Mouse (Mus musculus): ENCODE data around the gene BC030499. TPM values are rescaled to one million over a fixed set of nuclear protein-coding genes. Genes with fewer than 3 reads are reported as not detected.

The BC030499 gene
- total and polyA plus RNA-seq, 3 experiments: 0.04 to 2.5 (median 1.2) TPM

GRCm38 (mm10) chr11:78294585-78294984 is 3.9 kb downstream of the BC030499 start:
- TF ChIP-seq GATA1 (IDR thresholded peaks at IDR 0.05; ENCODE audit: borderline replicate concordance, low read length): no peak
- no peak for TF ChIP-seq TAL1 (conservative IDR thresholded peaks at IDR 0.05; ENCODE audit: low read depth, low read length)
- no peak for TF ChIP-seq GATA2 (IDR thresholded peaks at IDR 0.05; ENCODE audit: borderline replicate concordance, low read depth, low read length)
- no peak for TF ChIP-seq CTCF (IDR thresholded peaks at IDR 0.05; ENCODE audit: low read depth, low read length)
- no peak for TF ChIP-seq POLR2AphosphoS5 (IDR thresholded peaks at IDR 0.05; ENCODE audit: insufficient replicate concordance, low read depth, low read length)
- H3K9me3 ChIP-seq (replicated peaks): no peaks in the 10 kb centered on the region
- DNase-seq (ENCODE audit: low spot score) (no peak), ATAC-seq (ENCODE audit: extremely low read depth, insufficient number of reproducible peaks, low FRiP score, poor library complexity, severe bottlenecking) (no peak)
- no peak overlapping the region for H3K4me3 ChIP-seq (ENCODE audit: low read depth, low read length)
- H3K36me3 ChIP-seq (replicated peaks): peaks cover 55% of the 10 kb centered on the region
- no peaks in the 10 kb centered on the region for H3K27me3 ChIP-seq (ENCODE audit: insufficient read depth, low read length)
- no peaks in the 10 kb centered on the region for H3K4me1 ChIP-seq (ENCODE audit: insufficient read depth, low read depth, low read length)

- ATAC-seq (ENCODE audit: extremely low read depth, insufficient number of reproducible peaks, low FRiP score, poor library complexity, severe bottlenecking) (no peak), DNase-seq (ENCODE audit: low spot score) (no peak)
- Histone ChIP-seq H3K27me3 (ENCODE audit: insufficient read depth, low read length) (no peaks in the 10 kb centered on the region), H3K4me1 (ENCODE audit: insufficient read depth, low read depth, low read length) (peaks cover 26% of the 10 kb centered on the region), H3K36me3 (replicated peaks) (peaks cover 34% of the 10 kb centered on the region), H3K4me3 (ENCODE audit: low read depth, low read length) (peak overlapping the region; percentile 91), H3K9me3 (replicated peaks) (no peaks in the 10 kb centered on the region)
- no peak for TF ChIP-seq GATA1 (IDR thresholded peaks at IDR 0.05; ENCODE audit: borderline replicate concordance, low read length)
- no peak for TF ChIP-seq CTCF (IDR thresholded peaks at IDR 0.05; ENCODE audit: low read depth, low read length)
- no peak for TF ChIP-seq POLR2AphosphoS5 (IDR thresholded peaks at IDR 0.05; ENCODE audit: insufficient replicate concordance, low read depth, low read length)
- no peak for TF ChIP-seq TAL1 (conservative IDR thresholded peaks at IDR 0.05; ENCODE audit: low read depth, low read length)
- TF ChIP-seq GATA2 (IDR thresholded peaks at IDR 0.05; ENCODE audit: borderline replicate concordance, low read depth, low read length): no peak
Measured at GRCm38 (mm10) chr11:78300917-78301316, 10.3 kb downstream of the BC030499 start.

- Histone ChIP-seq H3K4me3 (ENCODE audit: low read depth, low read length) (peak within 1 kb of the TSS; percentile 91), H3K4me1 (ENCODE audit: insufficient read depth, low read depth, low read length) (peaks cover 31% of the 10 kb centered on the region), H3K27me3 (ENCODE audit: insufficient read depth, low read length) (no peaks in the 10 kb centered on the region), H3K9me3 (replicated peaks) (no peaks in the 10 kb centered on the region), H3K36me3 (replicated peaks) (peaks cover 39% of the 10 kb centered on the region)
- TF ChIP-seq TAL1 (conservative IDR thresholded peaks at IDR 0.05; ENCODE audit: low read depth, low read length) (no peak), GATA1 (IDR thresholded peaks at IDR 0.05; ENCODE audit: borderline replicate concordance, low read length) (no peak), POLR2AphosphoS5 (IDR thresholded peaks at IDR 0.05; ENCODE audit: insufficient replicate concordance, low read depth, low read length) (no peak), CTCF (IDR thresholded peaks at IDR 0.05; ENCODE audit: low read depth, low read length) (no peak), GATA2 (IDR thresholded peaks at IDR 0.05; ENCODE audit: borderline replicate concordance, low read depth, low read length) (no peak)
- ATAC-seq (ENCODE audit: extremely low read depth, insufficient number of reproducible peaks, low FRiP score, poor library complexity, severe bottlenecking) (peak; percentile 80), DNase-seq (ENCODE audit: low spot score) (peak; percentile 86)
Measured at GRCm38 (mm10) chr11:78301357-78302084, 10.9 kb downstream of the BC030499 start, which contains the start of gene Spag5. Spag5 (plus strand) TSS chr11:78301529.

GRCm38 (mm10) chr11:78305272-78305671 is 14.6 kb downstream of the BC030499 start:
- ATAC-seq (ENCODE audit: extremely low read depth, insufficient number of reproducible peaks, low FRiP score, poor library complexity, severe bottlenecking) (no peak), DNase-seq (ENCODE audit: low spot score) (no peak)
- H3K4me1 ChIP-seq (ENCODE audit: insufficient read depth, low read depth, low read length): peaks cover 44% of the 10 kb centered on the region
- no peaks in the 10 kb centered on the region for H3K27me3 ChIP-seq (ENCODE audit: insufficient read depth, low read length)
- no peak for TF ChIP-seq TAL1 (conservative IDR thresholded peaks at IDR 0.05; ENCODE audit: low read depth, low read length)
- TF ChIP-seq GATA2 (IDR thresholded peaks at IDR 0.05; ENCODE audit: borderline replicate concordance, low read depth, low read length): no peak
- TF ChIP-seq GATA1 (IDR thresholded peaks at IDR 0.05; ENCODE audit: borderline replicate concordance, low read length): no peak
- TF ChIP-seq POLR2AphosphoS5 (IDR thresholded peaks at IDR 0.05; ENCODE audit: insufficient replicate concordance, low read depth, low read length): no peak
- no peak for TF ChIP-seq CTCF (IDR thresholded peaks at IDR 0.05; ENCODE audit: low read depth, low read length)
- H3K4me3 ChIP-seq (ENCODE audit: low read depth, low read length): no peak overlapping the region
- H3K9me3 ChIP-seq (replicated peaks): no peaks in the 10 kb centered on the region
- peaks cover 64% of the 10 kb centered on the region for H3K36me3 ChIP-seq (replicated peaks)

DNA sequence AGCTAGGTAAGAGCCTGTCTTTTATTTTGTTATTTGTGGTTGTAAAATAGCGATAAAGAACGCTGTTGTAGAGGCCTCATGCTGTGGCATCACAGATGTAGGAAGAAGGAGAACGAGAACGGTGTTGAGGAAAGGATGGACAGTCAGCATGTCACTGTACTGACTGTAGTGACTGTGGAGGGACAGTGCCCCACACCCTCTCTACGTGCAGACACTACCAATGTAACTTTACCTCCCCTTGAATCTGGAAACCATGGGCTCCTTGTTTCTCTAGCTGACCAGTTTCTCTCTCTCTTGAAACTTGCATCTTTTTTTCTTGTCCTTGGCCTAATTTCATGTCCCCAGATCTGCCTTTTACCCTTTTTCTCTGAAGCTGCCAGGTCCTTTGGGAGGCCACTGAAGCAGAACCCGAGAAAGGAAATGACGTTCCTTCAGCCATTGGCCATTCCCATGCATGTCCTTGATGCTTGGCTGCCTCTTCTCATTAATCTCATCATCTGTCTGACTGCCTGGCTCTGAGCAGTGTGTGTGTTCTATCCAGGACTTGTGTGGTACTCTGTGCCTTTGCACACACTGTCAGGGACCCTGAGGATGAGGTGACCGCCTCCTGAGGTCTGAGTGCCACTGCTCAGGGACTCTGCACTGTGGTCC is 20.3 kb downstream of the BC030499 start:
- H3K9me3 ChIP-seq (replicated peaks): no peaks in the 10 kb centered on the region
- no peak for ATAC-seq (ENCODE audit: extremely low read depth, insufficient number of reproducible peaks, low FRiP score, poor library complexity, severe bottlenecking)
- no peaks in the 10 kb centered on the region for H3K27me3 ChIP-seq (ENCODE audit: insufficient read depth, low read length)
- no peak overlapping the region for H3K4me3 ChIP-seq (ENCODE audit: low read depth, low read length)
- peaks cover 89% of the 10 kb centered on the region for H3K36me3 ChIP-seq (replicated peaks)
- TF ChIP-seq POLR2AphosphoS5 (IDR thresholded peaks at IDR 0.05; ENCODE audit: insufficient replicate concordance, low read depth, low read length) (no peak), GATA1 (IDR thresholded peaks at IDR 0.05; ENCODE audit: borderline replicate concordance, low read length) (no peak), CTCF (IDR thresholded peaks at IDR 0.05; ENCODE audit: low read depth, low read length) (no peak), TAL1 (conservative IDR thresholded peaks at IDR 0.05; ENCODE audit: low read depth, low read length) (no peak), GATA2 (IDR thresholded peaks at IDR 0.05; ENCODE audit: borderline replicate concordance, low read depth, low read length) (no peak)
- DNase-seq (ENCODE audit: low spot score): no peak
- peaks cover 18% of the 10 kb centered on the region for H3K4me1 ChIP-seq (ENCODE audit: insufficient read depth, low read depth, low read length)

DNA sequence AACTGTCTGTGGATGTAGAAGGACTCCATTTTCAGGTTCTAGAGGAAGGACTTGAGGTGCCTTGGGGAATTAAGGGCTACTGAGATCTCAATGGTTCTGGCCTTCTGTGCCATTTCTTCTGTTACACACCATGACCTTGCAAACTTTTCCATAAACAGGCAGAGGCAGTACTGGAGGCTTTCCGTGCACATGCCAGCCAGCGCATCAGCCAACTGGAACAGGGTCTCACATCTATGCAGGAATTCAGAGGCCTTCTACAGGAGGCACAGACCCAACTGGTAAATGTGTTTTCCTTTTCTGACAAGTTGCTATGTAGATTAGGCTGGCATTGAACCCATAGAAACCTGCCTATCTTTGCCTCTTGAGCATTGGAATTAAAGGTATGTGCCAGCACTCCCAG is 23.0 kb downstream of the BC030499 start:
- H3K9me3 ChIP-seq (replicated peaks): no peaks in the 10 kb centered on the region
- DNase-seq (ENCODE audit: low spot score): no peak
- TF ChIP-seq GATA1 (IDR thresholded peaks at IDR 0.05; ENCODE audit: borderline replicate concordance, low read length): no peak
- H3K36me3 ChIP-seq (replicated peaks): peaks cover 94% of the 10 kb centered on the region
- no peak for ATAC-seq (ENCODE audit: extremely low read depth, insufficient number of reproducible peaks, low FRiP score, poor library complexity, severe bottlenecking)
- no peak overlapping the region for H3K4me3 ChIP-seq (ENCODE audit: low read depth, low read length)
- no peaks in the 10 kb centered on the region; the same call in 1 of the 2 replicates for H3K4me1 ChIP-seq (ENCODE audit: insufficient read depth, low read depth, low read length)
- no peaks in the 10 kb centered on the region for H3K27me3 ChIP-seq (ENCODE audit: insufficient read depth, low read length)
